Mouse (Mus musculus) spleen, postnatal 10 days (tissue): ENCODE data around the gene Myh3.
A peak's percentile ranks its signal among the peaks of the same experiment; 100 is the strongest.

Source experiments
- DNase-seq, 2 experiments: peaks; one replicate each; pipeline ENCODE4 v3.0.0; 2021 to 2022; ENCODE audit warnings: low spot score in 2 of 2

The Myh3 gene

GRCm38 (mm10) chr11:67143863-67144498 is 65.9 kb downstream of the Myh3 start:
- DNase-seq: no peak

GRCm38 (mm10) chr11:67144559-67145265 is 66.6 kb downstream of the Myh3 start:
- DNase-seq: peak in 1 of 2 experiments; percentile 24

GRCm38 (mm10) chr11:67145482-67146408 is 67.6 kb downstream of the Myh3 start:
- no peak for DNase-seq

GRCm38 (mm10) chr11:67146409-67147282 is 68.5 kb downstream of the Myh3 start:
- no peak for DNase-seq

GRCm38 (mm10) chr11:67147283-67147921 is 69.3 kb downstream of the Myh3 start:
- no peak for DNase-seq

- DNase-seq: no peak
Measured at GRCm38 (mm10) chr11:67148286-67149012, 70.3 kb downstream of the Myh3 start.

- DNase-seq: no peak
Measured at GRCm38 (mm10) chr11:67150237-67150636, 72.1 kb downstream of the Myh3 start.

GRCm38 (mm10) chr11:67151159-67151558 is 73.1 kb downstream of the Myh3 start:
- DNase-seq: no peak
